Mouse (Mus musculus): Measurements from ENCODE around the gene Arid3a. TPM values are rescaled to one million over a fixed set of nuclear protein-coding genes. Genes with fewer than 3 reads are reported as not detected.

Arid3a gene
- total and polyA plus RNA-seq, 2 experiments from 2014 or later: 3.3 to 9.5 TPM

DNA sequence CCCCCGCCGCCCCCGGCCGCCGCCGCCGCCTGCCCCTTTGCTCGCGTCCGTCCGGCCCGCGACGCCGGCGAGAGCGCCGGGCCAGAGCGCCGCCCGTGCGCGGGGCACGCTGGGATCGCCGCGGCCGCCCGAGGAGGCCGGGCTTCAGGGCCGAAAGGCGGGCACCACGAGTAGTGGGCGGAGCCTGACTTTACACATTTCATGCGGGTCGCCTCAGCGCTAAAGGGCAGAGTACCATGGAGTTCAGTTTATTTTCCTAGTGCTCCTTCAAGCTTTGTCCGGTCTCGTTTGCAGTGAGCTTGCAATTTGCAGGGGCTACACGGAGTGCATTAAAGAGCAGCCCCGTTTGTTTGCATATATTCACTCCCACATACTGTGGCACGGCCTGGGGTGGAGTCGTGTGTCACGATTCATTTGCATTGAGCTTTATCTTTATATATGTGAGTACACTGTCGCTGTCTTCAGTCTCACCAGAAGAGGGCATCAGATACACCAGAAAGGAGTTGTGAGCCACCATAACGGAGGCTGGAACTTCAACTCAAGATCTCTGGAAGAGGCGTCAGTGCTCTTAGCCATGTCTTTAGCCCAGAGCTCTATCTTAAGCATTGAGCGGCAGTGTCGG is 57.5 kb downstream of the Arid3a start, which contains the start of gene Tmem259:
TSS of gene Tmem259 (minus strand) at position 136 of the 622 bp plus-strand sequence.
- peaks cover 3% of the 10 kb centered on the region for H3K36me3 ChIP-seq (ENCODE audit: insufficient read depth, low read length)
- WGBS: 0% methylated on average over 33 of the region's 49 CpGs
- H3K9me3 ChIP-seq (ENCODE audit: low read length): no peaks in the 10 kb centered on the region
- peak within 1 kb of the TSS; percentile 89 for H3K9ac ChIP-seq (replicated peaks; ENCODE audit: low read length, poor library complexity, severe bottlenecking)
- peak within 1 kb of the TSS; percentile 96 for H3K27ac ChIP-seq (ENCODE audit: low read depth, low read length)
- H3K4me2 ChIP-seq (ENCODE audit: low read depth, low read length, poor library complexity, severe bottlenecking): peak within 1 kb of the TSS; percentile 69
- DNase-seq (ENCODE audit: low spot score) (peak; percentile 94), ATAC-seq (ENCODE audit: low FRiP score) (peak; percentile 81)
- peaks cover 16% of the 10 kb centered on the region for H3K27me3 ChIP-seq (ENCODE audit: insufficient read depth, low read length)
- TF ChIP-seq CTCF (IDR thresholded peaks at IDR 0.05): peak; percentile 88
- H3K4me1 ChIP-seq (ENCODE audit: insufficient read depth, low read length): peaks cover 17% of the 10 kb centered on the region
- H3K4me3 ChIP-seq (ENCODE audit: low read depth, low read length): peak within 1 kb of the TSS; percentile 75

DNA sequence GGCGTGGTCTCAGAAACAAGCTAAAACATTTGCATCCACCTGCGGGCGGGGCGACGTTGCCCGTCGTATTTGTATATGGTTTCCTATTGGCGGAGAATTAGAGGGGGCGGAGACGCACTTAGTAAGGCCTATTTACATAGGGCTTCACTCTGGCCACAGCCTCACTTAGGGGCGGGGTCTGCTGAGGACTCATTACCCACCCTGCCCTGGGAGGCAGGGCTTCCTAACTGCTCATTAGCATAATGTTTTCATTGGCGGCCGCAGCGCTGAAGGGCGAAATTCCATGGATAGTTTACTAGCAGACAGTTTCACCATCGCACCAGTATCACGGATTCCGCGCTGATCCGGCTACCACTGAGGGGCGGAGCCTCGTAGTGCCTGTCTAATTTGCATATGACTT is 58.0 kb downstream of the Arid3a start:
- TF ChIP-seq CTCF (IDR thresholded peaks at IDR 0.05): no peak
- peak overlapping the region; percentile 75 for H3K4me3 ChIP-seq (ENCODE audit: low read depth, low read length)

DNA sequence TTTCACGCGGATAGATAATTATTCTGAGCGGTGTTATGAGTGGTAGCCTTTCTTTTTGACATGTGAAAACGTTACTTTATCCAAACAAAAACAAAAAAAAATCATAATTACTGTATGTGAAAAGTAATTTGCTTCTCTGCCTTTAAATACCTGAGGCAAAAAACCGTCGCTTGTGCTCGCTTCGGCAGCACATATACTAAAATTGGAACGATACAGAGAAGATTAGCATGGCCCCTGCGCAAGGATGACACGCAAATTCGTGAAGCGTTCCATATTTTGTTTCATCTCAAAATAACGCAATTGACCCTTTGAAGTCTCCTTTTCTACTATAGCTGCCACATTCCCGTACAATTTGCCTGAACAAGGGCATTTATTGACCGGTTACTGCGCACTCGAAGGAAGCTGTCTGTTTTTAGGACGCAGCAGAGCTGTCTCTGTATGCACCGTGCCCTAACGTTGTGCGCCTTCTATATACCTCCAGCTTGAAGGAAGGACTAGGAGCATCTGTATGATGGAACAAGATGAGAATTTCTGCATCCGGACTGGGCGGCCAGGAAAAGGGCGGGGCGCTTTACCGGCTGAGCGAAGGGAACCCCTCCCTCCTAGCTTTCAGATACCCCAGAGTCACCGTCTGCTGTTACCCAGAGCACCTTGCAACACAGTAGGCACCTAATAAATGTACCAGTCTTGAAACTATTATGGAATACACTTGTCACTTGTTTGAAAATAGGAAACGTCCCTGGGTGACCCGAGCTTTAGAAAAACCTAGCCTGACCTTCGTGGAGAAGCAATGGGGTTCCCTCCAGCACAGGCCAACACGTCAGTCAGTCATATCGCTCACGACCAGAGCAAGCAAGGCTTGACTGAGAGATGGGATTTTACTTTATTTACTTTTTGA is 58.7 kb downstream of the Arid3a start:
- Histone ChIP-seq H3K27me3 (ENCODE audit: insufficient read depth, low read length) (peaks cover 24% of the 10 kb centered on the region), H3K27ac (ENCODE audit: low read depth, low read length) (peak overlapping the region; percentile 96), H3K4me2 (ENCODE audit: low read depth, low read length, poor library complexity, severe bottlenecking) (peak overlapping the region; percentile 62), H3K9me3 (ENCODE audit: low read length) (no peaks in the 10 kb centered on the region), H3K9ac (replicated peaks; ENCODE audit: low read length, poor library complexity, severe bottlenecking) (peak overlapping the region; percentile 89), H3K36me3 (ENCODE audit: insufficient read depth, low read length) (no peaks in the 10 kb centered on the region), H3K4me3 (ENCODE audit: low read depth, low read length) (peak overlapping the region; percentile 75), H3K4me1 (ENCODE audit: insufficient read depth, low read length) (peaks cover 17% of the 10 kb centered on the region)
- WGBS: 2% methylated on average over 35 of the region's 35 CpGs
- ATAC-seq (ENCODE audit: low FRiP score): no peak
- no peak for TF ChIP-seq CTCF (IDR thresholded peaks at IDR 0.05)
- DNase-seq (ENCODE audit: low spot score): peak; percentile 70

More for the DNA sequence above, 58.0 kb downstream of the Arid3a start:
- WGBS: under 1% methylated on average over 22 of the region's 22 CpGs
- H3K9me3 ChIP-seq (ENCODE audit: low read length): no peaks in the 10 kb centered on the region
- DNase-seq (ENCODE audit: low spot score) (peak; percentile 100), ATAC-seq (ENCODE audit: low FRiP score) (peak; percentile 92)
- peaks cover 22% of the 10 kb centered on the region for H3K27me3 ChIP-seq (ENCODE audit: insufficient read depth, low read length)
- peak overlapping the region; percentile 89 for H3K9ac ChIP-seq (replicated peaks; ENCODE audit: low read length, poor library complexity, severe bottlenecking)
- H3K36me3 ChIP-seq (ENCODE audit: insufficient read depth, low read length): no peaks in the 10 kb centered on the region
- H3K27ac ChIP-seq (ENCODE audit: low read depth, low read length): peak overlapping the region; percentile 96
- peak overlapping the region; percentile 69 for H3K4me2 ChIP-seq (ENCODE audit: low read depth, low read length, poor library complexity, severe bottlenecking)
- peaks cover 17% of the 10 kb centered on the region for H3K4me1 ChIP-seq (ENCODE audit: insufficient read depth, low read length)

DNA sequence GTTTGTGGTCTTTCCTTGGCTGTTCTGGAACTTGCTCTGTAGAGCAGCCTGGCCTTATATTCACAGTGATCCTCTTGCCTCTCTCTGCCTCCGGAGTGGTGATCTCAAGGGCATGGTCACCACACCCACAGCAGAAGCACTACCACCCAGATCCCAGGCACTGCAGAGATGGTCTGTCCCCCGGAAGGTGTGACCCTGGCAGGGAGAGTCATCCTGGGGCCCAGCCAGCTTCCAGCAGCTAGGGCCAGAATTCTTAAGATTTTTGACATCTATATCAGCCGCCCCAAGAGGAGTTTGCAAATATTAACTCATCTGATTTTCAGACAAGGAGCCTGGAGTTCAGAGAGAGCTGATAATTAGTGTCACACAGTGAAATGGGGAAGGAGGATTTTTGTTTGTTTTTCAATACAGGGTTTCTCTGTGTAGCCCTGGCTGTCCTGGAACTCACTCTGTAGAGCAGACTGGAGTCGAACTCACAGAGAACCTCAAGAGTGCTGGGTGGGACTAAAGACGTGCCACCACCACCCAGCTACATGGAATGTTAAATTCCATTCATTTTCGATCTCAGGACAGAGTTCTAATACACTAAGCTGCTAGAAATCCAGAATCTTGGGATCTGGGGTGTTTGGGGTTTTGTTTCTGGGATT is 59.5 kb downstream of the Arid3a start:
- Histone ChIP-seq H3K4me2 (ENCODE audit: low read depth, low read length, poor library complexity, severe bottlenecking) (peak overlapping the region; percentile 62), H3K4me1 (ENCODE audit: insufficient read depth, low read length) (peaks cover 17% of the 10 kb centered on the region), H3K27ac (ENCODE audit: low read depth, low read length) (peak overlapping the region; percentile 96), H3K27me3 (ENCODE audit: insufficient read depth, low read length) (peaks cover 24% of the 10 kb centered on the region), H3K9me3 (ENCODE audit: low read length) (no peaks in the 10 kb centered on the region), H3K36me3 (ENCODE audit: insufficient read depth, low read length) (no peaks in the 10 kb centered on the region), H3K4me3 (ENCODE audit: low read depth, low read length) (peak overlapping the region; percentile 75), H3K9ac (replicated peaks; ENCODE audit: low read length, poor library complexity, severe bottlenecking) (no peak overlapping the region; the same call in 1 of the 2 replicates)
- 37% methylated on average over 6 of the region's 6 CpGs for WGBS
- DNase-seq (ENCODE audit: low spot score): no peak
- no peak for ATAC-seq (ENCODE audit: low FRiP score)
- no peak for TF ChIP-seq CTCF (IDR thresholded peaks at IDR 0.05)

DNA sequence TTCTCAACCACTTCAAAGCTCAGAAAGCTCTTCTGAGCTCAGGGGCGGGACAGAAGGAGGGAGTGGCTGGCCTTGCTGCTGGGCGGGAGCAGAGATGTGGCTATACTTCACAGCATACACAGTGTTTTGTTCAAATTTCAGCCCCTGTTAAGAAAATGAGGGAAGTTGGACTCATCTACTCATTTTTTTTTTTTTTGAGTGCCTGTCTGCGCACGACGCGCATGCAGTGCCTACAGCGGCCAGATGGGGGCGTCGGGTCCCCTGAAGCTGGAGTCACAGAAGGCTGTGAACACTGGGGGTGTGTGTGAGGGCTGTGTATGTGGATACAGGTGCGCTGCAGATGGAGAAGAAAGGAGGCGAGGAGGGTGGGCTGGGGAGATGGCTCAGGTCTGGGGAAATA is 60.1 kb downstream of the Arid3a start:
- peaks cover 24% of the 10 kb centered on the region for H3K27me3 ChIP-seq (ENCODE audit: insufficient read depth, low read length)
- H3K36me3 ChIP-seq (ENCODE audit: insufficient read depth, low read length): no peaks in the 10 kb centered on the region
- no peak overlapping the region for H3K4me3 ChIP-seq (ENCODE audit: low read depth, low read length)
- no peak overlapping the region for H3K9ac ChIP-seq (replicated peaks; ENCODE audit: low read length, poor library complexity, severe bottlenecking)
- no peak overlapping the region for H3K27ac ChIP-seq (ENCODE audit: low read depth, low read length)
- peaks cover 15% of the 10 kb centered on the region for H3K4me1 ChIP-seq (ENCODE audit: insufficient read depth, low read length)
- no peaks in the 10 kb centered on the region for H3K9me3 ChIP-seq (ENCODE audit: low read length)
- 6% methylated on average over 11 of the region's 11 CpGs for WGBS
- DNase-seq (ENCODE audit: low spot score) (peak; percentile 81), ATAC-seq (ENCODE audit: low FRiP score) (no peak)
- 0 out of 2 replicates have a peak overlapping the region, but pooled peaks have one; percentile 20 for H3K4me2 ChIP-seq (ENCODE audit: low read depth, low read length, poor library complexity, severe bottlenecking)
- TF ChIP-seq CTCF (IDR thresholded peaks at IDR 0.05): peak; percentile 91
